Mouse (Mus musculus) telencephalon, adult 2 months (tissue): ENCODE measurements around the gene Ntrk3.

ENCODE experiments used
- DNase-seq: peaks from one replicate; pipeline ENCODE4 v3.0.0-alpha.2; 2011; ENCODE audit warnings: low read depth, low spot score

Gene Ntrk3

DNA sequence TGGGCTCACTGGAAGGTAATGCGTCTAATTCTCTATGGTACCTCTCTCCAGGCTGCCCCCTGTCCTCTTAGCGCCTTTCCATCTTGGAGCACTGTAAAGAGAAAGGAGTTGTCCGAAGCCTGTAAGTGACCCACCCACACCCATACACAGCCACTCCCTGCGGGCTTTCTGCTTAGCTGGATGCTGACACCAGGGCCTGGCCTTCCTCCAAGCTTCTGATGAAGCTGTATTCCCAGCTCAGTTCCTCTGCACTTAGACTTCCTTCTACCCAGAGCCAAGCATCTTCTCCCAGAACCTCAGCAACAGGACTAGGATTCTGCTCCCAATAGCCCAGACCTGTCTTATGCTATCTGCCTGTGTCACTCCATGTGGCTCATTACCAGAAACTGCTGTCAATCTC is 114.1 kb downstream of the Ntrk3 start:
- DNase-seq = no peak

DNA sequence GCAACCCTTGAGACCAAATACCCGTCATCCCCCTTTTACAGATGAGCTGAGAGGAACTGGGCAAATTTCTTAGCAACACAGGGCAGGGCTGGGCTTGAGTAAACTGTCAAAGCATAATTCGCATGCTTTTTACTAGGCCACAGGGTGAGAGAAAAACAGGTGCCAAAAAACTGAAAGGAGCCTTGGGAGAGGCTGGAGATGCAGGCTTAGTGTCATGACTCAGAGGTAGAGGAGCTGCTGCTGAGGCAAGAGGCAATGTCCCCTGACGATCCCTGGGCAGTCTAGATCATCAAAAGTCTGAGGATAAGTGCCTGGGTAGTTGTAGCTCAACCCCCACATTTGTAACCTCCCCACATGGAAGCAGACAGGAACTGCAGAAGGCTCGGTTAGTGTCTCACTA is 116.7 kb downstream of the Ntrk3 start:
- DNase-seq = no peak

DNA sequence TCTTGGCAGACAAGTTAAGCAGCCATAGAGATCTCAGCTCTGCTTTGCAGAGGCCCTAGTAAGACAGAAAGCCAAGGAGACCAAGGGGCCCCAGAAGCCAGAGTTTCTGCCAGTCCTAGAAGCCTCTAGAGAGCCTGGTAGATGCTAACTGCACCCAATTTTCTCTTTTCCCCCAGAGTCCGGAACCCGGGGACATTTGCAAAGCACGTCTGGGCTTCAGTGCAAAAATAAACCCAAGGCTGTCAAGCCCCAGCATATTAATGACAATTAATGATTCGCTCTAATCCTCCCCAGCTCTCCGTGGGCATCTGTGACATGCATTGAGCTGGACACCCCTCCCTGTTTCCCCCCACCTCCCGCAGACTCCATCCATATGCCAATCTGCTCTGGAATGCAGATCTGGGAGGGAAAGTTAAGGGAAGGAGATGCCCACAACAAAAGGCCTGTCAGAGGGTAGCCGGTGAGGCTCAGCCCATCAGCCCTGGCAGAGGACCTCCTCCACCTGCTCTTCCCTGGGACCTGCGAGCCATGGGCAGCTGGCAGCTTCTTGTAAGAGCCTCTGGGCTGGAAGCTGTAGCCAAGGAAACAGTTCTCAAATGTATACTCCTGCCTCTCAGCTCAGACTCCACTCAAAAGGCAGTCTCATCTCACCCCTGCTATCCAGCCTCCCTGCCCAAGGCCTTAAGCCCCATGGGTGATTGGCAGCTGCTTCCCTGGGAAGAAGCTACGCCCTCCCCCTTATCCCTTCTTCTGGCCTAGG is 117.8 kb downstream of the Ntrk3 start:
- DNase-seq = no peak

DNA sequence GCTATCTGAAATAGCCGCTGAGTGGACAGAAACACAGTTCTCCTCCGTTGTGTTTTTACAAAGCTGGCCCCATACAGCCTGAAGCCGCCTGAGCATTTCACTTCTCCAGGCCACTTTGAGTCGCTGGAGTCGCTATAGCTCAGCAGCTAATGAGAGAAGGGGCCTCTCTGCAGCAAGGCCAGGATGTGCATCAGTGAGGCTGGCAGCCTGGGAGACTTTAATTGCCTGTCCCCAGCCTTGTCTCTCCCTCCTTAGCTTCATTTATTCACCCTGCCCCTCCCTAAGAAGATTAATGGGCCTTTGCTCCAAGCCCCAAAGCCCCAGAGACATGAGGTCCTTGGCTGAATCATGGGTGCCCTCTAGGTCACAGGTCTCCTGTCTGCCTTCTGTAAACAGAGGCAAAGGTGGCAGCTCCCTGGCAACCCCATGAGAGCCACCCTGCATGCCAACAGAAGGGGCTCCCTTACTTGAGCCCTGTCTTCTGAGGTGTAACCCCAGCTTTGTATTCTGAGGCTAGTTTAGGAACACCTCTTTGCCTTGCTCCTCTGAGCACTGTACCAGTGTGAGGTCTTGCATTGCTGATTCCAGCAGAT is 132.2 kb downstream of the Ntrk3 start:
- no peak for DNase-seq

DNA sequence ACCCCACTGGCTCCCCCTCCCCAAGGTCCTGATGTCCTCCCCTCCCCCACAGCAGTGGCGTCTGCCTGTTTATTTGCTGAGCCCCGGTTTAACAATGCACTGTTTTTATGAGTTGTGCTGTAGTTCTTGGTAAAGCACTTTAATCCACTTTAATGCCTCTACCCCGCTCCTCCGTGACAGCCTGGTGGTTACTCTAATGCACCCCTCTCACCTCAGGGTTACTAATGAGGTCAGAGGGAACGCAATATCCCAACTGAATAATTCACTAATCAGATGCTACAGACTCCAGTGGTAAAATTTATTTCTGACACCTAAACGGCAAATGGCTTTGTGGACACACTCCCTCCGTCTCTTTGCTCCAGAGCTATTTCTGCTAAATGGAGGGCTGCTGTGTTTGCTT is 133.9 kb downstream of the Ntrk3 start:
- DNase-seq = no peak

DNA sequence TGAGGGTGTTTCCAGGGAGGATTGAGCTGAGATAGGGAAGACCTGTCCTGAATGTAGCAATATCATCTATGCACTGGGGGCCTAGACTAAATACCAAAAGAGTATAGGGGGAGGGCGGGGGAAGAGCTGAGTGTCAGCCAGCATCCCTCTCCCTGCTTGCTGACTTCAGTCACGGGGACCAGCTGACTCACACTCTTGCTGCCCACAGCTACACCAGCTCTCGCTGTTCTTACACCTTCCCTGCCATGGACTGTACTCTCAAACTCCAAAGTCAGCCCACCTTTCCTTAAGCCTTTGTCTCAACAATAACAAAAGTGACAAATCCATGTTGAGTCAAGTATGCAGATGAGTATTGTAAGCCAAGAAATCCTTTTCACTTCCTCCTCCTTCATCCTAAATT is 136.0 kb downstream of the Ntrk3 start:
- DNase-seq = no peak

DNA sequence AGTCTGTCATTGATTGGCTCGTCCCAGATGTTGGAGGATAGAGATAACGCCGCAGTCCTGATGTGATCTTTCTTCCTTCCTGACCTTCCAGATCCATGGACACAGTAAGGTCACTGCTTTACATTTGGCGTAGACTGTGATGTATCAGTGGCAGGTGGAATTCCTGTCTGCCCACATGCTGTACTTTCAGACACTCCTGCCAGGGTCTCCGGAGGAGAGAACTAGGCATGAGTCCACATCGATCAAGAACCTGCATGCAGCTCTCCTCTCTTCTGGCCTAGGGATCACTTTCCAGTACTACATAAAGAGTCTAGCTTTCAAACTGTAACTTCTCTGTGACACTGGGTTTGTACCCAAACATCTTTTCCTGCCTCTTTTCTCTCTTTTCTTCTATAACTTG is 136.9 kb downstream of the Ntrk3 start:
- no peak for DNase-seq

DNA sequence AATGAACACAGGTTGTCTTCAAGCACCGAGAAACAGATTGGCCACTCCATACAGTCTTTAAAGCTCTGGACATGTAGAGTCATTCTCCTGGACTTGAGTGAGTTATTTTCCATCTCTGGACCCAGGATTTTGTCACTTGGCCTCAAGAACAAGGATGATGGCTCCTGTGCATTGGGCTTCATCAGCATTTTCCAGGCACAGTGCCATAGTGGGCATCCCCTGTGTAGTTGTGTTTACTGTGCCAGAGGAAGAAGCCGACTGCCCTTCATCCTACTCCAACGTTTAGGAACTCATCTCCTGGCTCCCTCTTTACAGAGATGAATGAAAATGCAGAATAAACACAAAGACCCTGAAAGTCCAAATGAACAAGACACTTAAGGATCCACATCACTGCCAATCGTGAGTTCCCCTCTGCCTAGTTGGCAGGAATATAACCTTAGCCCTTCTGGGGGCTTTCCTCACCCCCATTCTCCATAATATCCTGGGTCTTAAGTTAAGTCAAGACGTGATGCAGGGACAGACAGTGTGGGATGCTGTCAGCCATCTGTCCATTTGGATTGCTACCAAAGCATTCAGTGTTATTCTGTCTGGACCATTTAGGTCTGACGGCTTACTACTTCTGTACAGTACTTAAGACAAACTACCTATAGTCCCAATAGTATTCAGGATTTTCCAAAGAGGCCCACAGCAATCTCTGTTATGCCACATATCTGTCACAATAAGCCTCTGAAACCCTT is 137.7 kb downstream of the Ntrk3 start:
- no peak for DNase-seq

DNA sequence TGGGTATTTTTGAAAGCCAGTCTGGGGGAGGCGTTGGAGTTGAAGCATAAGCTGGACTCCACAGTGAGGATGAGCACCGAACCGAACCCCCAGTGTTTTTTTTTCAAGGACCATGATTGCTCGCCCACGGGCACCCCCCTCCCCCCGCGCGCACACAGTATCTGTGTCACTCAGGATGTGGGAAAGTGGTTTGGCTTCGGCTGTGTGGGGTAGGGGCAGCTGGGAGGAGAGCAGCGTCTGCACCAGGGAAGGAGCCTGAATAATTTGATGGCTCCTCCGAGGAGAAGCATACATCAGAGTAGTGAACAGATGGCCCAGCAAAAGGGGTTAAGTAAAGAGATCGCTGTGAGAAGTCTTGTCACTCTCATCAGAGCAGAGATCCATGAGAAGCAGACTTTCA is 139.7 kb downstream of the Ntrk3 start:
- no peak for DNase-seq

DNA sequence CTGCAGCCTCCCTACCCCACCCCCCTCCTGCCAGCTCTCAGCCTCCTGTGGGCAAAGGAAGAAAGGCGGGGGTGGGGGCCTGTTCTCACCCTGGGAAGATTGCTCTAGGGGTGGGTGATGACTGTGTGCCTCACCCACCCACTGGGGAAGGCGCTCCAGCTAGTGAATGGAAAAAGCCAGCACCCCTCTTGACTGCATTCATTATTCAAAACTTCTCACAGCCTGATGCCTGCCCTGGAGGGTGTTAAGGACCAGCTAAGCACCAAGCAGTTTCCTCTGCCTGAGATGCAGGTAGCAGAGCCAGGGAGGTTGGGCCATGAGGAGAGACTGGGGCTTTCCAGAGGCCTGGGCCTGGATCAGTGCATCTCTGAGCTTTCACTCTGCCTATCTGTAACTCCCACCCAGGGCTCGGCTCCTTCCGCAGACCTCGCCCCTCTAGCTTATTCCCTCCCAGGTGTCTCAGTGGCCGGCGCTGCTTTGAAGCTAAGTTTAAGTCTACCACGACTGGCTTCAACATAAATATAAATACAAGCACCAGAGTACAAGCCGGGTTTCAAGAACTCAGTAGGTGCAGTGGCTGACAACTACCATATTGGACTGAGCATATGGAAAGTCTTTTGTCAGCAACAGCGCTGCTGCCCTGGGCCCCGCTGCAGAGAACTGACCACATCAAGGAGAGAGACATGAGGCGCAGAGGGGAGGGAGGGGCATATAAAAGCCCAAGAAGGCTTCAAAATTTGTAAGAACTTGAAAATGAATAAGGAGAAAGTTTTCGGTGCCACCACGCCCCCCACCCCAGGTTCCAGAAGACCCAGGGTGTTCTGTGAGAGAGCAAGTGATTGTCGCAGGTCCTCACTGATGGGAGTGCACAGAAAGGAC is 140.3 kb downstream of the Ntrk3 start:
- DNase-seq = no peak

DNA sequence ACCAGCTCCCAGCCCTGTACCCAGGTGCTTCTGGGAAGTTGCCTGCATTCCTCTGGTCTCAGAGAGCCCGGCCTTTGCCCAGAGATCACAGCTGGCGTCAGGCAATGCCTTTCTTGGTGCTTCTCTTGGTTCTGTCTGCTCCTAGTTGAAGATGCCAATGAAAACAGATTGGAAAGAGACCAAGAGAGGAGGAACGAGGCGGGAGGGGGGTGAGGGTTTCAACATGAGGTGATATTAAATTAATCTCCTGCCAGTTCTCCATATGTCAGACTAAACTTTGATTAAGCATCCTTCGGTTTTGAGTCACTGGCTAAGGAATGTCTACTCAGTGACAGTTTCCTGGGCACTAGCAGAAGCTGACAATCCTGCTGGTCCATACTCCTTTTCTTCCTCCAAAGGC is 141.3 kb downstream of the Ntrk3 start:
- no peak for DNase-seq

DNA sequence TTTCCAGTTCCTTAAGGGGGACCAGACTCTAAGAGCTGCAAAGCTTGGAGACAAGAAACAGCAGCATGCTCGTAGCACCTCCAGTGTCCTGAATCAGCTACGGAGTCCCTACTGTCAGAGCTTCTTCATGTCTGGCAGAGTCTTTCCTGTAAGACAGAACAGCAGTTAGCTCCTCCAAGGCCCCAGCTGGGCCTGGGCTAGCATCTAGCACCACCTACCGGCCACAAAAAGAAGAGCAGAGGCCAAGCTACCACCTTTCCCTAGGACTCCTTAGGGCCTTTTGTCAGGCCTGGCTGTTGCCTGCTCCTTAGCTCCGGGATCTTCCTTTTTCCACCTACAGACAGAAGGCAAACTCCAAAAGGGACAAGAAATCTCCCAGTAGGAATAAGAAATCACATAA is 141.9 kb downstream of the Ntrk3 start:
- no peak for DNase-seq

DNA sequence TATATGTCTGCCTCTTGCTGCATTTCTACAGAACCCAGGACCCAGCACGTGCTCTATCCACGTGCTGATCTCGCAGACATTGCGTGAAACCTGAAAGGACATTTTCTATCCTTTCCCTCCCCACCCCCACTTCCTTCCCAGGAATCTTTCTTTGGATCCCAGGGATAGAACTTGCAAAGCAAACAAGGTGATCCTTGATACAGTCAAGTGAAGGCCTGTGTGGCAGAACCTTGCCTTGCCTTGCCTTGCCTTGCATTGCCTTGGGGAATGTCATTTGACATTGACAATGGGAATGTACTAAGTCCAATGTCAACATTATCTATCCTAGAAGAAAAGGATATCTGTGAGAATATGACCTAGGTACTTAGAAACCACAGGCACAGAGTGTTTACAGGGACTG is 144.9 kb downstream of the Ntrk3 start:
- no peak for DNase-seq

DNA sequence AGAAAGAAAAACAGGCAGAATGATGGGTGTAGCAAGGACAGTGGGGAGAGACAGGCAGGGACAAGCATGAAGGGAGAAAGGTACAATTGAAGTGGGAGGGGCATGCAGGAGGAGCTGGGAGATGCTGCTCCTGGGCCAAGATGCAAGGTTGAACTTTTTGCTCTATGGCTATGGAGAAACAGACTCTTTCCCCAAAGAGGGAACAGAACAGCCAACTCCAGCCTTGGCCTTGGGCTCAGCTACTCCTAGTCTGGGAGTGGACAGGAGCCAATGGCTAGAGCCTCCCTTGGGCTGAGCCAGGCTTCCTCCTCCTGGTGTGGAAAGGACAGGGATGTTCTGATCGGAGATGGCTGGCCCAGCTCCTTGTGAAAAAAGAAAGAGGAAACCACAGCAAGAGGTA is 145.6 kb downstream of the Ntrk3 start:
- no peak for DNase-seq

DNA sequence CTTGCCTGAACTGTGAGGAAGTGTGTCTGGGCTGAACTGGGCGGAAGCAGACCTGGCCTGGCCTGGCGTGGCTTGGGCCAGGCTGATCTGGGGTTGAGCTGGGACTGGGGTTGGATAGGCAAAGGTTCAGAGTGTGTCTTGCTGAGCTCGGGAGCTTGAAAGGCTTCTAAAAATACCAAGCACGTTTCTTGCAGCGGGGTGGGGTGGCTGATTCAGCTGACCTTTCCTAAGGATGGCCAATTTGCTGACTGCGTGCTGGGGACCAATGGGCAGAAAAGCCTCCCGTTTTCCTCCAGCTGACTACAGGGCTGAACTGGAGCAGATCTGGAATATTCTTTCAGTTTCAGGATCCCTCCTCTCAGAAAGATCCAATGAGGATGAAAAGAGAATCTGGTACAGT is 148.0 kb downstream of the Ntrk3 start:
- DNase-seq = no peak

DNA sequence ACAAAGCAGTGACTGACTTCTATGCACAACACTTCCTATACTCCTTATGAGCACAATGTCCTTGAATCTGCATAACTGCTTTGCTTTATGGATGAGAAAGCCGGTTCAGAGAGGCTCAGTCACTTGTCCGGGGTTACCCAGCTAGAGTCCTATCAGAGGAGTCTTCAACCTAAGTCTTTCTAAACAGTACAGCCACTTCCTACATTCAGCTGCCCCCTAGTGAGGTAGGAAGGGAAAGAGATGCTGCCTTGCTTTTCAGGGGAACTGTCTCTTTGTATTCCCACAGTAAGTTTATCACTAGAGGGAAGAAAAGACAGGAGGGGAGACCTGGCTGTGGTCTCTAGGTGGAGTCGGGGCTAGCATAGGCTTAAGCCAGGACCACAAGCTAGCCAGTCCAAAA is 151.0 kb downstream of the Ntrk3 start:
- DNase-seq = no peak

DNA sequence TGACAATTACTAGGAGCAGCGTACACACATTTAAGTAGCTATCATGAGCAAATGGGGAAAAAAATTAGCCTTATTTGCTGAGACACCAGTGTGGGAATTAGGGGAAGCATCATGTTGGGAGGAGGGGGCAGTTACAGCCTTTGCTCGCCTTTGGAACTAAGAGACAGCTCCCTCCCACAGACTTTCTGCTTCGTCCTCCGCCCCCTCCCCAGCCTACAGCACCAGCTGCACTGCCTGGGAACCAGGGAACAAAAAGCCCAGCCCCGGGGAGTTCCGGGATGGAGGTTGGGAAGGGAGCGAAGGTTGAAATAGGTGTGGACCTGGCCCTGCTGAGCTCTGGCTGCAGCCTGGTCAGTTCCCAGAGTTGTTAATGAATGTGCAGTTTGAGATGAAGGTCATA is 151.9 kb downstream of the Ntrk3 start:
- DNase-seq = no peak

DNA sequence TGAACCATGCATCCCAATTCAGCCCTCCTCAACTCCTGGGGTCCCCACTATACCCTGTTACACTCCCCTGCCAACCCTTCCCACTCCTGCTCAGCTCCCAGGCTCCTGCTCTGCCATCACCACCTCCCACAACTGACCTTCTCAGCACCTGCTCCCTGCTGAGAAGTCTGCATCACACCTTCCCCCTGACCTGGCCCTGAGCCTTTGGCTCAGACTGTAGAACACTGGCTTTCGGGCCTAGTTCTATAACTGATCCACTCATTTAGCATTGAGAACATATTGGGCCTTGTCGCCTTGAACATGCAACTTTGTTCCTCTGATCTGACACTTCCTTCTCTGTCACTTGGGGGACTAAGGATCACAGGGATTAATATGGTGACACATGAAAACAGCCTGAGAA is 152.9 kb downstream of the Ntrk3 start:
- no peak for DNase-seq

DNA sequence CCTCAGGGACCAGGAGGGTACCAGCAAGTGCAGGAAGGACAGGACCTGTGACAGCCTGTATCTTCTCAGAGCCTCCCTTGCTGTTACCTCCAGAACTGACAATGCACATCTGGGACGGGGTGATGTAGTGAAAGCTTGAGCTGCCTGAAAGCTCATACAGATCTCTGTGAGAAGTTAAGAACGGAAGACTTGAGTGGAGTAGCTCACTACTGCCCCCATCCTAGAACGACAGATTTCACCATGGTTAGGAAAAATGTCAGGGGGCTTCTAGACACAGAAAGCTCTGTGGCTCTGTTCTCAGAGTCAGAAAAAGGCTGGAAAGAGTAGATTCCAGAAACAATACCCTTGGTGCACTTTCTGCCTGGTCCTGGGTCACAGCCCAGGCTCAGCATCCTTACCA is 153.3 kb downstream of the Ntrk3 start:
- DNase-seq = no peak

DNA sequence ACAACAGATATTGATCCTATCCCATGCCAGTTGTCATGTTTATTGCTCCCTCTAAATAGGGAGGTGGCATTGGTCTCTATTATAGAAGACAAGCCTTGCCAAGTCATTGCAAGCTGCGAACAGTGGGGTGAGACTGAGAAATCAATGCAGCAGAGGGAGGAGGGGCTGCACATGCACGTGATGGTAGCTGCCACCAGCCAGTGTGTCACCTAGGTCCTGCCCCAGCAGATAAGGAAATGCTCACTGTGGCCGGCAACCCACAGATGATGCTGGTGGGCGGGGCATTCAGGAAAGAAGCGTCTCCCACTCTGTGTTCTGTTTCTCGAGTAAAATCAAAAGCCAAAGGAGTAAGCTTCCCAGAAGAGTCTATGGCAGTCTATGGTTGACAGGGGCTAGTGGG is 154.1 kb downstream of the Ntrk3 start:
- no peak for DNase-seq

DNA sequence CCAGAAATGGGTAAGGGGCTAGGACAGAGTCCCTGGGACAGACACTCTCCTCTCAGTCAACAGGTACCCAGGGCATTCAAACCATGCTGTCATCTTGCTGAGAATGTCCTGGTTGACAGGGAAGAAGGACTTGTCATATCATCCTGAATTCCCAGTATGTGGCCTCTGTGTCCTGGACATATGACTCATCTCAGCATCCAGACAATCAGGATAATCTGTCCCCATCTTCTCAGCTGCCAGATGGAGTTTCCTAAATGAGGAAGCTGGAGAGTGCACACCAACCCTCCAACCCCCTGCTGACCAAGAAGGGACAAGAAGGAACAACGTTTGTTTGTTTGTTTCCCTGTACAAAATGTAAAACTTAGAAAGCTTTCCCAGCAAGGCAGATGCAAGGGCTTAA is 156.5 kb downstream of the Ntrk3 start:
- DNase-seq = no peak
